Mouse (Mus musculus) limb, embryonic 11.5 days (tissue): ENCODE measurements around the gene Cd164l2. TPM values are rescaled to one million over a fixed set of nuclear protein-coding genes. Genes with fewer than 3 reads are reported as not detected.

Source experiments
- ATAC-seq: fragments of 200-750 bp; cut with Nextera tagmentation; 2 replicates; pipeline ENCODE4 v1.8.0; 2017; ENCODE audit warnings: low read depth; ENCODE audit not compliant: insufficient number of reproducible peaks, low FRiP score, low TSS enrichment
- DNase-seq: peaks from one replicate; pipeline ENCODE4 v3.0.0-alpha.2; 2015; ENCODE audit warnings: low spot score
- H3K27ac ChIP-seq: fragments of 300-500 bp; sonication (generic); replicated peaks from 2 replicates; pipeline ENCODE4 v1.5.1; 2014; ENCODE audit warnings: low read depth, mild to moderate bottlenecking, low read length
- H3K27me3 ChIP-seq: fragments of 300-500 bp; sonication (generic); 2 replicates; pipeline ENCODE4 v1.6.1; 2014; ENCODE audit warnings: mild to moderate bottlenecking, low read length, mixed read lengths; ENCODE audit not compliant: control insufficient read depth, insufficient read depth
- H3K36me3 ChIP-seq: fragments of 300-500 bp; sonication (generic); 2 replicates; pipeline ENCODE4 v1.6.1; 2014; ENCODE audit warnings: mild to moderate bottlenecking, low read length, moderate library complexity, mixed read lengths; ENCODE audit not compliant: control insufficient read depth, insufficient read depth
- H3K4me1 ChIP-seq: fragments of 300-500 bp; sonication (generic); 2 replicates; pipeline ENCODE4 v1.6.1; 2014; ENCODE audit warnings: low read length, mixed read lengths; ENCODE audit not compliant: control insufficient read depth, insufficient read depth
- H3K4me2 ChIP-seq: fragments of 300-500 bp; sonication (generic); 2 replicates; pipeline ENCODE4 v1.6.1; 2014; ENCODE audit warnings: low read depth, mild to moderate bottlenecking, moderate library complexity; ENCODE audit not compliant: severe bottlenecking
- H3K4me3 ChIP-seq: fragments of 300-500 bp; sonication (generic); 2 replicates; pipeline ENCODE4 v1.5.1; 2014; ENCODE audit warnings: low read depth, low read length
- H3K9ac ChIP-seq: fragments of 300-500 bp; sonication (generic); 2 replicates; pipeline ENCODE4 v1.6.1; 2014; ENCODE audit warnings: mild to moderate bottlenecking, low read length
- H3K9me3 ChIP-seq: fragments of 300-500 bp; sonication (generic); 2 replicates; pipeline ENCODE4 v1.6.1; 2016; ENCODE audit warnings: low read length; ENCODE audit not compliant: control insufficient read depth
- WGBS: fragments of 180-500 bp; shearing (Covaris S2); extraction: QIAGEN DNeasy Blood & Tissue Kit; methylation state at CpG from one replicate; pipeline ENCODE4 v1.1.7; 2014; 5-methylcytosine and 5-hydroxymethylcytosine counted together
- polyA plus RNA-seq: library from polyadenylated mRNA; unstranded; fragments of >200 nt; fragmentation: Nextera tagmentation; extraction: Ambion mirVana; gene quantifications from 2 replicates; pipeline ENCODE4 v1.2.1, GENCODE M21; 2014

The Cd164l2 gene
- polyA plus RNA-seq, 1 experiment from 2014 or later, result 2.4 TPM

DNA sequence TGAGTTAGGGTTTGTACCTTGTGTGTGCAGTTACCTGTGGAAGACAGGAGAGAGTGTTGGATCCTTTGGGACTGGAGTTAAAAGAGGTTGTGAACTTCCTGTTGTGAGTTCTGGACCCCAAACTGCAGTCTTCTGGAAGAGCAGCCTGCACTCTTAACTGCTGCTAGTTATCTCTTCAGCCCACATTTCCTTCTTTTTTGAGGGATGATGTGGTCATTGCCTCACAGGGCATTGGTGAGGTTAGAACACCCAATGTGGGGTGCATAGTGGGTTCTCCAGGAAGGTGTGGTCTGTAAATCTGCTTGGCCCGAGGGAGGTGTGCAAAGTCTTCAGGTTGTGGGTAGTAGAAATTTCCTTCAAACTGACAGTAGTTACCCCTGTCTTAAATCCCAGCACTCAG, 32.4 kb downstream of the Cd164l2 start:
- no peaks in the 10 kb centered on the region for H3K36me3 ChIP-seq
- no peak overlapping the region for H3K4me2 ChIP-seq
- H3K9me3 ChIP-seq, result no peaks in the 10 kb centered on the region
- DNase-seq (no peak), ATAC-seq (no peak)
- H3K4me3 ChIP-seq, result no peak overlapping the region
- H3K4me1 ChIP-seq, result peaks cover 15% of the 10 kb centered on the region
- no peak overlapping the region for H3K27ac ChIP-seq
- peaks cover 27% of the 10 kb centered on the region for H3K27me3 ChIP-seq
- H3K9ac ChIP-seq, result no peak overlapping the region
- WGBS, result 82% methylated on average over 1 of the region's 1 CpGs

DNA sequence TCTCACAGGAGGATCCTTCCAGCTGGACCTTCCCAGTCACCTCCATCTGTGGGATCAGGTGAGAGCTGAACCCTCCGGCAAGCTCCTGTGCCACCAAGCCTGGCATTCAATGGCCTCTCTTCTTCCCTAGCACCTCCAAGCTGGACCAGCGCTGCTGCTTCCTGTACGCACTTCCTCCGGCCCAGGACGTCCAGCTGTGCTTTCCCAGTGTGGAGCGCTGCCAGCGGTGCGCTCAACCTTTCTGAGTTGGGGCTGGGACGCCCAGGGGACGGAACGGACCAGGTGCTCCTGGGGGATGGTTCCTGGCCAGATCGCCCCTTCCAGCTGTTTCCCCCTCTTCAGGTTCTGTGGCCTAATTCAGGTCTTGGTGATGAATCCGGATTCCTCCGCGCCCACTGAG, 35.1 kb downstream of the Cd164l2 start:
- H3K4me1 ChIP-seq, result peaks cover 8% of the 10 kb centered on the region
- H3K4me3 ChIP-seq, result no peak overlapping the region
- H3K4me2 ChIP-seq, result no peak overlapping the region
- peaks cover 45% of the 10 kb centered on the region for H3K27me3 ChIP-seq
- 19% methylated on average over 15 of the region's 15 CpGs for WGBS
- no peak for DNase-seq
- no peaks in the 10 kb centered on the region; the same call in 1 of the 2 replicates for H3K36me3 ChIP-seq
- no peak overlapping the region for H3K9ac ChIP-seq
- H3K27ac ChIP-seq, result no peak overlapping the region
- no peaks in the 10 kb centered on the region for H3K9me3 ChIP-seq
- no peak for ATAC-seq

- peaks cover 47% of the 10 kb centered on the region for H3K27me3 ChIP-seq
- no peak overlapping the region for H3K4me3 ChIP-seq
- no peaks in the 10 kb centered on the region for H3K9me3 ChIP-seq
- no peak overlapping the region for H3K9ac ChIP-seq
- WGBS, result 74% methylated on average over 13 of the region's 13 CpGs
- H3K4me2 ChIP-seq, result no peak overlapping the region
- peaks cover 8% of the 10 kb centered on the region for H3K4me1 ChIP-seq
- DNase-seq (no peak), ATAC-seq (no peak)
- H3K27ac ChIP-seq, result no peak overlapping the region
- H3K36me3 ChIP-seq, result no peaks in the 10 kb centered on the region; the same call in 1 of the 2 replicates
Observed at GRCm38 (mm10) chr4:133247806-133248449, 36.0 kb downstream of the Cd164l2 start.

- DNase-seq (peak; percentile 92), ATAC-seq (no peak)
- Histone ChIP-seq H3K27me3 (peaks cover 48% of the 10 kb centered on the region), H3K27ac (no peak overlapping the region), H3K4me2 (peak overlapping the region; percentile 51), H3K9me3 (no peaks in the 10 kb centered on the region), H3K36me3 (no peaks in the 10 kb centered on the region; the same call in 1 of the 2 replicates), H3K9ac (peak overlapping the region; percentile 40; the same call in 1 of the 2 replicates), H3K4me3 (peak overlapping the region; percentile 35), H3K4me1 (peaks cover 8% of the 10 kb centered on the region)
- WGBS, result 2% methylated on average over 22 of the region's 22 CpGs
Observed at GRCm38 (mm10) chr4:133250609-133251008, 38.7 kb downstream of the Cd164l2 start.

- no peaks in the 10 kb centered on the region; the same call in 1 of the 2 replicates for H3K36me3 ChIP-seq
- no peaks in the 10 kb centered on the region for H3K9me3 ChIP-seq
- ATAC-seq (no peak), DNase-seq (peak; percentile 61)
- H3K4me1 ChIP-seq, result peaks cover 8% of the 10 kb centered on the region
- 1% methylated on average over 31 of the region's 31 CpGs for WGBS
- peaks cover 51% of the 10 kb centered on the region for H3K27me3 ChIP-seq
- peak overlapping the region; percentile 51 for H3K4me2 ChIP-seq
- peak overlapping the region; percentile 35 for H3K4me3 ChIP-seq
- peak overlapping the region; percentile 40 for H3K9ac ChIP-seq
- no peak overlapping the region for H3K27ac ChIP-seq
Observed at GRCm38 (mm10) chr4:133251214-133251613, 39.3 kb downstream of the Cd164l2 start.

- Histone ChIP-seq H3K4me1 (peaks cover 5% of the 10 kb centered on the region), H3K36me3 (no peaks in the 10 kb centered on the region; the same call in 1 of the 2 replicates), H3K27me3 (peaks cover 47% of the 10 kb centered on the region), H3K27ac (no peak overlapping the region), H3K9ac (no peak overlapping the region), H3K9me3 (no peaks in the 10 kb centered on the region), H3K4me3 (no peak overlapping the region), H3K4me2 (no peak overlapping the region)
- no peak for ATAC-seq
- WGBS, result 28% methylated on average over 4 of the region's 4 CpGs
- DNase-seq, result peak; percentile 45
Observed at GRCm38 (mm10) chr4:133252089-133252488, 40.2 kb downstream of the Cd164l2 start.

DNA sequence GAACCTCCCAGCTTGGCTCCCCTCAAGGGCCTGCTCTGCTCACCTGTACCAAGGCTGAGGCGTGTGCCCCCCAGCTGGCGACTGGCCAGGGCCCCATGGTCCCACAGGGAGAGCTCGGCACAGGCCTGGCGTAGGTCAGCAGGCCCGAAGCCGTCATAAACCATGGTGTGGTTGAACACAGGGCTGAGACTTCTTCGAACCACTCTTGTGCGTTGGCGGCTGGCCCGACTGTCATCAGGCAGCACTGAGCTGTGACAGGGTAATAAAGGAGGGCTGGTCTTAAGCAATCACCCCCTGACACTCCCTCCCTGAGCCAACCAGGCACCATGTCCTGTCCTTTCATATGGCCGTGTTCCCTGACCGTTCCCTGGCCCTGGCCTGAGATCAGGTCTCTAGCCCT, 41.5 kb downstream of the Cd164l2 start:
- Histone ChIP-seq H3K9ac (no peak overlapping the region), H3K36me3 (no peaks in the 10 kb centered on the region; the same call in 1 of the 2 replicates), H3K27me3 (peaks cover 41% of the 10 kb centered on the region), H3K4me2 (no peak overlapping the region), H3K27ac (no peak overlapping the region), H3K4me3 (no peak overlapping the region), H3K9me3 (no peaks in the 10 kb centered on the region), H3K4me1 (0 out of 2 replicates have a peak, but pooled peaks cover 2% of the 10 kb centered on the region)
- DNase-seq, result no peak
- no peak for ATAC-seq
- WGBS, result 57% methylated on average over 12 of the region's 12 CpGs

DNA sequence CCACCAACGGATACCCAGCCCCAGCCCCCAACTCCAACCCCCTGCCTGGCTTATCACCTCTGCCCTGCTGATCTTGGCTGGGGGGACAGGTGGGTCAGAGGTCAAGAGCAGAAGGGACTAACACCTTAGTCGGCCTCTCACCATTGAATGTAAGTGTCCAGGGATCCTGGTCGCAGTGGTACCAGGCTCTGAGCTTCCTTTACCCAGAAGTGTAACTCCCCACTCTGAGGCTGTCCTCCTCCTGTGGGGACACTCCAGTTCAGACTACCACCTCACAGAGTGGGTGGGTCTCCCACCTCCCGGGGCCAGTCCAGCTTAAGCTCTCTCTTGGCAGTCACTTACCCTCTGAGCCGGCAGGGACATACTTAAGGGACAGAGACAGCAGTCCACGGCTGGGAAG, 43.5 kb downstream of the Cd164l2 start:
- H3K4me1 ChIP-seq, result 0 out of 2 replicates have a peak, but pooled peaks cover 2% of the 10 kb centered on the region
- no peak overlapping the region for H3K27ac ChIP-seq
- 65% methylated on average over 6 of the region's 6 CpGs for WGBS
- H3K9me3 ChIP-seq, result no peaks in the 10 kb centered on the region
- H3K27me3 ChIP-seq, result peaks cover 30% of the 10 kb centered on the region
- no peak overlapping the region for H3K4me2 ChIP-seq
- DNase-seq (no peak), ATAC-seq (no peak)
- H3K36me3 ChIP-seq, result no peaks in the 10 kb centered on the region; the same call in 1 of the 2 replicates
- no peak overlapping the region for H3K9ac ChIP-seq
- H3K4me3 ChIP-seq, result no peak overlapping the region
